ENCODE assay signal across 19 mouse cellular contexts in the genomic region with DNA sequence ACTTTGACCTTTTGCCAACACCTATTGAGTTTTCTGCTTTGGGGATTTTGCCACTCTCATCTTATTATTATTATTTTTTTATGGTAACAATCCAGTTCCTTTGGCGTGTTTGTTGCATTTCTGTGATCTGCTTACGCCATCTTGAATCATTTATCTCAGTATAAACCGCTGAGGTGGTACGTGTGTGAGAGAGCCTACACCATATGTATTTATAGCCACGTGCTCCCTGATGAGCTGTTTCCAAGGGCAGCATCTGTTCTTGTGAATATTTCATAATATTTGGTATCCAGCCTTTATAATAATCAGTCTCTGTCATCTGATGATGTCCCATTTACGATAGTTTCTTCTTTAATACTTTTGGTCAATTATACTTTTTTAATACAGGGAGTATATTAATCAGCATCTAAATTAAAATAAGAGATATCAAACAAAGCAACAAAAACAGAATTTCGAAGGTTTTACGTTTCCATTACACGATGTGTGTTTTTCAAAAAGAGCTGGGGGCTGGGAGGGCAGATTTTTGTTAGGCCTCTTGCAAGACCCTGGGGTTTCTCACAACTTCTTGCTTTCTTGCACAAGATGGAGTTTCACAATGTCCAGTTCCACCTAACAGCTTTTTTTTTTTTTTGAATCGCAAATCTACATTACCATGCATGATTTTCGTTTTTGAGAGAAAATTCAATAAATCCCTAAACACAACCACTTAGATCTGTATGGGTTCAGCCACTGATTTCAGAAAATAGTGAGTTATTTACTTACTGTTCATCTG. TPM values are rescaled to one million over a fixed set of nuclear protein-coding genes. Genes with fewer than 3 reads are reported as not detected.
DNase-seq lines count a peak whose midpoint lies in the region; ATAC-seq and TF ChIP-seq lines count a peak whose summit lies in the region.
"Had no signal": no experiment of that assay in that cellular context is flagged by ENCODE, and none has a peak within 500 bp of the region (broad histone marks: within the 10 kb centered on the region; RNA-seq: fewer than 3 reads in every experiment).

No protein-coding gene starts in this region.

- intact Hi-C loops in left cerebral cortex, postnatal 10 days (cut with DNase I): no loop called here

- 88% methylated on average over 11 of the region's 11 CpGs for WGBS in midbrain, embryonic 11.5 days
- WGBS in midbrain, postnatal 0 days: 80% methylated on average over 11 of the region's 11 CpGs

- no peak overlapping the region for H3K9ac ChIP-seq in midbrain, embryonic 11.5 days (ENCODE audit: low read length)
- H3K9ac ChIP-seq in midbrain, postnatal 0 days (replicated peaks; ENCODE audit: low read length, poor library complexity, severe bottlenecking): no peak overlapping the region
- H3K9ac ChIP-seq: midbrain, embryonic 13.5 days had no signal

- H3K36me3 ChIP-seq in midbrain, embryonic 11.5 days (ENCODE audit: control insufficient read depth, insufficient read depth, low read length): no peaks in the 10 kb centered on the region
- H3K36me3 ChIP-seq in midbrain, postnatal 0 days (ENCODE audit: insufficient read depth, low read length): no peaks in the 10 kb centered on the region
- H3K36me3 ChIP-seq: G1E; midbrain, embryonic 13.5 days had no signal

- H3K27ac ChIP-seq in midbrain, embryonic 11.5 days (ENCODE audit: low read depth, low read length): no peak overlapping the region
- no peak overlapping the region for H3K27ac ChIP-seq in midbrain, postnatal 0 days (ENCODE audit: low read depth, low read length)
- H3K27ac ChIP-seq: gastrocnemius, adult 2 months; heart, adult 2 months; midbrain, embryonic 13.5 days; stomach, postnatal 0 days had no signal

- H3K4me3 ChIP-seq in midbrain, embryonic 11.5 days (ENCODE audit: low read depth, low read length): no peak overlapping the region
- no peak overlapping the region for H3K4me3 ChIP-seq in midbrain, postnatal 0 days (ENCODE audit: low read depth, low read length)
- H3K4me3 ChIP-seq: gastrocnemius, adult 2 months; heart, adult 2 months; midbrain, embryonic 13.5 days had no signal

- no peak for ATAC-seq in midbrain, embryonic 11.5 days (ENCODE audit: low FRiP score)
- ATAC-seq in midbrain, postnatal 0 days (ENCODE audit: low FRiP score): no peak
- ATAC-seq: midbrain, embryonic 13.5 days had no signal

- H3K27me3 ChIP-seq in midbrain, embryonic 11.5 days (ENCODE audit: control insufficient read depth, insufficient read depth, low read length): no peaks in the 10 kb centered on the region
- H3K27me3 ChIP-seq in midbrain, postnatal 0 days (ENCODE audit: insufficient read depth, low read length): no peaks in the 10 kb centered on the region
- H3K27me3 ChIP-seq: midbrain, embryonic 13.5 days had no signal

- no peaks in the 10 kb centered on the region for H3K4me1 ChIP-seq in midbrain, embryonic 11.5 days (ENCODE audit: control insufficient read depth, insufficient read depth, low read length)
- H3K4me1 ChIP-seq in midbrain, postnatal 0 days (ENCODE audit: insufficient read depth, low read length): no peaks in the 10 kb centered on the region
- H3K4me1 ChIP-seq: midbrain, embryonic 13.5 days had no signal

- H3K4me2 ChIP-seq in midbrain, embryonic 11.5 days: no peak overlapping the region
- no peak overlapping the region for H3K4me2 ChIP-seq in midbrain, postnatal 0 days (ENCODE audit: low read depth, low read length, poor library complexity, severe bottlenecking)
- H3K4me2 ChIP-seq: midbrain, embryonic 13.5 days had no signal

- TF ChIP-seq CTCF in midbrain, postnatal 0 days (IDR thresholded peaks at IDR 0.05): no peak

- DNase-seq in heart, adult 11 months: peak; percentile 48
- DNase-seq in heart, postnatal 4 days: no peak
- DNase-seq in midbrain, embryonic 11.5 days (ENCODE audit: low spot score, missing footprints): peak; percentile 17
- DNase-seq in midbrain, postnatal 0 days (ENCODE audit: low spot score): no peak
- DNase-seq in forelimb bud, embryonic 11.5 days (ENCODE audit: low read depth, low spot score): peak; percentile 11
- no peak for DNase-seq in cerebellum, adult 9-11 months
- DNase-seq in left cerebral cortex, postnatal 10 days (ENCODE audit: extremely low spot score in 1 of 2, low spot score in 2 of 2): no peak
- DNase-seq: cerebellum, adult 9-10 months; embryo, embryonic 11 days; kidney, adult 2 months; layer of hippocampus, postnatal 36 days; liver; lung, postnatal 10 days; thymus, postnatal 25 days had no signal

- H3K9me3 ChIP-seq in midbrain, embryonic 11.5 days (ENCODE audit: control insufficient read depth, low read length): no peaks in the 10 kb centered on the region
- H3K9me3 ChIP-seq in midbrain, postnatal 0 days (ENCODE audit: low read length): no peaks in the 10 kb centered on the region
- H3K9me3 ChIP-seq: G1E; midbrain, embryonic 13.5 days had no signal

RNA-seq across cellular contexts. Expression of a gene that starts 28.0 kb away (rescaled TPM):
- 100 to 1,000 TPM; 186 to 192 TPM for total RNA-seq in heart, postnatal 4 days (2021)
- 339 and 388 TPM in 2 replicates for polyA plus RNA-seq in midbrain, embryonic 11.5 days (2014; fragmentation: Nextera tagmentation; extraction: Ambion mirVana)
- 102 and 116 TPM in 2 replicates for total RNA-seq in midbrain, postnatal 0 days (2014; rRNA removed)
- polyA plus RNA-seq in midbrain, postnatal 0 days (2015; fragmentation: Nextera tagmentation; extraction: Ambion mirVana): 44.6 and 54.8 TPM in 2 replicates
- 10 to 100 TPM; 36.6 to 38.2 TPM for total RNA-seq in left cerebral cortex, postnatal 10 days (2021)

Comparison
In these comparisons a context has a peak if more than half of its experiments do, and no peak if none do; other contexts are left out.
1. DNase-seq: peak in heart, adult 11 months (single experiment), midbrain, embryonic 11.5 days (single experiment) and forelimb bud, embryonic 11.5 days (single experiment); none in heart, postnatal 4 days (single experiment), midbrain, postnatal 0 days (single experiment), cerebellum, adult 9-11 months (single experiment) and left cerebral cortex, postnatal 10 days (0 of 2).